Mouse (Mus musculus) megakaryocyte, embryonic 14.5 days (primary cell): ENCODE results near the gene Clpb. TPM values are rescaled to one million over a fixed set of nuclear protein-coding genes. Genes with fewer than 3 reads are reported as not detected.

Experiments used
- H3K27me3 ChIP-seq: replicated peaks from 2 replicates; pipeline ENCODE3; 2012; ENCODE audit warnings: inconsistent platforms
- H3K36me3 ChIP-seq: replicated peaks from 2 replicates; pipeline ENCODE3; 2012; ENCODE audit warnings: low read length, inconsistent platforms, mixed read lengths
- H3K4me1 ChIP-seq: 2 replicates; pipeline ENCODE4 v1.6.1; 2012; ENCODE audit warnings: inconsistent platforms
- H3K4me3 ChIP-seq: replicated peaks from 2 replicates; pipeline ENCODE3; 2012; ENCODE audit warnings: moderate library complexity, mild to moderate bottlenecking, inconsistent platforms
- H3K9me3 ChIP-seq: 2 replicates; pipeline ENCODE4 v1.6.1; 2012; ENCODE audit warnings: inconsistent platforms
- FLI1 ChIP-seq: IDR thresholded peaks from 2 replicates; pipeline ENCODE4 v1.6.1; 2012; ENCODE audit warnings: low read length, inconsistent platforms, mixed read lengths
- GATA1 ChIP-seq: IDR thresholded peaks from 3 replicates; pipeline ENCODE4 v1.6.1; 2012; ENCODE audit warnings: mixed read lengths, low read length, inconsistent platforms, borderline replicate concordance
- polyA plus RNA-seq: library from polyadenylated mRNA; stranded (reverse); fragments of >175 nt; gene quantifications from 2 replicates; pipeline ENCODE4 v1.2.3, GENCODE M21; 2012; ENCODE audit warnings: low replicate concordance; ENCODE audit not compliant: insufficient read depth

Clpb gene
- polyA plus RNA-seq, 1 experiment, result 18.4 TPM

GRCm38 (mm10) chr7:101746559-101747334 is 83.3 kb downstream of the Clpb start:
- peaks cover 24% of the 10 kb centered on the region for H3K36me3 ChIP-seq
- TF ChIP-seq GATA1 (no peak), FLI1 (no peak)
- H3K9me3 ChIP-seq, result no peaks in the 10 kb centered on the region
- H3K4me3 ChIP-seq, result no peak overlapping the region
- no peaks in the 10 kb centered on the region for H3K27me3 ChIP-seq
- peaks cover 30% of the 10 kb centered on the region for H3K4me1 ChIP-seq

- TF ChIP-seq FLI1 (no peak), GATA1 (no peak)
- Histone ChIP-seq H3K36me3 (peaks cover 51% of the 10 kb centered on the region), H3K4me1 (peaks cover 12% of the 10 kb centered on the region), H3K27me3 (no peaks in the 10 kb centered on the region), H3K9me3 (no peaks in the 10 kb centered on the region), H3K4me3 (no peak overlapping the region)
These were observed 86.8 kb downstream of the Clpb start for GRCm38 (mm10) chr7:101750268-101750667.

- H3K4me1 ChIP-seq, result peaks cover 12% of the 10 kb centered on the region
- H3K4me3 ChIP-seq, result no peak overlapping the region
- H3K36me3 ChIP-seq, result peaks cover 41% of the 10 kb centered on the region
- no peaks in the 10 kb centered on the region for H3K9me3 ChIP-seq
- no peak for TF ChIP-seq GATA1
- TF ChIP-seq FLI1, result no peak
- no peaks in the 10 kb centered on the region for H3K27me3 ChIP-seq
These were observed 88.9 kb downstream of the Clpb start for GRCm38 (mm10) chr7:101752346-101752745.

GRCm38 (mm10) chr7:101753492-101753891 is 90.1 kb downstream of the Clpb start:
- Histone ChIP-seq H3K9me3 (no peaks in the 10 kb centered on the region), H3K36me3 (peaks cover 42% of the 10 kb centered on the region), H3K4me1 (peaks cover 9% of the 10 kb centered on the region), H3K4me3 (no peak overlapping the region), H3K27me3 (no peaks in the 10 kb centered on the region)
- TF ChIP-seq FLI1 (no peak), GATA1 (no peak)

GRCm38 (mm10) chr7:101754416-101754815 is 91.0 kb downstream of the Clpb start:
- peaks cover 44% of the 10 kb centered on the region for H3K36me3 ChIP-seq
- H3K4me1 ChIP-seq, result peaks cover 9% of the 10 kb centered on the region
- no peaks in the 10 kb centered on the region for H3K27me3 ChIP-seq
- H3K4me3 ChIP-seq, result no peak overlapping the region
- TF ChIP-seq FLI1, result no peak
- no peak for TF ChIP-seq GATA1
- H3K9me3 ChIP-seq, result no peaks in the 10 kb centered on the region

GRCm38 (mm10) chr7:101755301-101755700 is 91.9 kb downstream of the Clpb start:
- TF ChIP-seq GATA1, result no peak
- no peak for TF ChIP-seq FLI1
- H3K36me3 ChIP-seq, result peaks cover 49% of the 10 kb centered on the region
- H3K9me3 ChIP-seq, result no peaks in the 10 kb centered on the region
- peaks cover 9% of the 10 kb centered on the region for H3K4me1 ChIP-seq
- H3K4me3 ChIP-seq, result no peak overlapping the region
- H3K27me3 ChIP-seq, result no peaks in the 10 kb centered on the region

- Histone ChIP-seq H3K27me3 (no peaks in the 10 kb centered on the region), H3K9me3 (no peaks in the 10 kb centered on the region), H3K4me3 (peak overlapping the region; percentile 20), H3K4me1 (peaks cover 35% of the 10 kb centered on the region), H3K36me3 (peaks cover 56% of the 10 kb centered on the region)
- TF ChIP-seq FLI1 (no peak), GATA1 (peak; percentile 82; the same call in 2 of the 3 replicates)
These were observed 98.7 kb downstream of the Clpb start for GRCm38 (mm10) chr7:101761899-101762780.

GRCm38 (mm10) chr7:101767335-101767907 is 104.0 kb downstream of the Clpb start:
- no peak for TF ChIP-seq FLI1
- no peak for TF ChIP-seq GATA1

GRCm38 (mm10) chr7:101770051-101770450 is 106.6 kb downstream of the Clpb start:
- no peak for TF ChIP-seq GATA1
- TF ChIP-seq FLI1, result no peak
- Histone ChIP-seq H3K9me3 (no peaks in the 10 kb centered on the region), H3K4me1 (peaks cover 18% of the 10 kb centered on the region), H3K27me3 (no peaks in the 10 kb centered on the region), H3K4me3 (no peak overlapping the region), H3K36me3 (peaks cover 67% of the 10 kb centered on the region)

More at GRCm38 (mm10) chr7:101767335-101767907, 104.0 kb downstream of the Clpb start:
- H3K4me3 ChIP-seq, result peak overlapping the region; percentile 33
- no peaks in the 10 kb centered on the region for H3K27me3 ChIP-seq
- no peaks in the 10 kb centered on the region for H3K9me3 ChIP-seq
- peaks cover 31% of the 10 kb centered on the region for H3K4me1 ChIP-seq
- H3K36me3 ChIP-seq, result peaks cover 67% of the 10 kb centered on the region

- Histone ChIP-seq H3K4me1 (peaks cover 16% of the 10 kb centered on the region), H3K4me3 (no peak overlapping the region), H3K9me3 (no peaks in the 10 kb centered on the region), H3K27me3 (no peaks in the 10 kb centered on the region), H3K36me3 (peaks cover 67% of the 10 kb centered on the region)
- TF ChIP-seq FLI1, result no peak
- no peak for TF ChIP-seq GATA1
These were observed 108.2 kb downstream of the Clpb start for GRCm38 (mm10) chr7:101771604-101772003.
